Mouse (Mus musculus) G1E (cell line): ENCODE measurements around the gene Ccdc51. TPM values are rescaled to one million over a fixed set of nuclear protein-coding genes. Genes with fewer than 3 reads are reported as not detected.

Experiments
- ATAC-seq: 2 replicates; pipeline ENCODE4 v1.8.0; 2016; ENCODE audit warnings: mild to moderate bottlenecking; ENCODE audit not compliant: insufficient number of reproducible peaks, poor library complexity, low FRiP score, severe bottlenecking; ENCODE audit errors: extremely low read depth
- DNase-seq: peaks from one replicate; pipeline ENCODE4 v3.0.0; 2012; ENCODE audit warnings: low spot score
- H3K27me3 ChIP-seq: 2 replicates; pipeline ENCODE4 v1.6.1; 2012; ENCODE audit warnings: mild to moderate bottlenecking, low read length, inconsistent platforms; ENCODE audit not compliant: insufficient read depth
- H3K36me3 ChIP-seq: replicated peaks from 2 replicates; pipeline ENCODE3; 2012; ENCODE audit warnings: mild to moderate bottlenecking, inconsistent platforms
- H3K4me1 ChIP-seq: 2 replicates; pipeline ENCODE4 v1.6.1; 2012; ENCODE audit warnings: low read depth, low read length, inconsistent platforms, mixed read lengths; ENCODE audit not compliant: insufficient read depth
- H3K4me3 ChIP-seq: 2 replicates; pipeline ENCODE4 v1.5.1; 2012; ENCODE audit warnings: low read depth, mild to moderate bottlenecking, inconsistent platforms, low read length, moderate library complexity, mixed read lengths
- H3K9me3 ChIP-seq: replicated peaks from 2 replicates; pipeline ENCODE4 v1.6.1; 2012; ENCODE audit warnings: inconsistent platforms
- CTCF ChIP-seq: IDR thresholded peaks from 2 replicates; pipeline ENCODE4 v1.5.1; 2012; ENCODE audit warnings: low read depth, low read length, inconsistent platforms, mixed read lengths
- GATA1 ChIP-seq: IDR thresholded peaks from 2 replicates; pipeline ENCODE4 v1.6.1; 2012; ENCODE audit warnings: borderline replicate concordance, low read length, inconsistent platforms, mixed read lengths
- GATA2 ChIP-seq: IDR thresholded peaks from 2 replicates; pipeline ENCODE4 v1.6.1; 2012; ENCODE audit warnings: low read depth, low read length, inconsistent platforms, borderline replicate concordance
- POLR2AphosphoS5 ChIP-seq: IDR thresholded peaks from 2 replicates; pipeline ENCODE4 v1.6.1; 2012; ENCODE audit warnings: low read depth, low read length, inconsistent platforms; ENCODE audit not compliant: insufficient replicate concordance
- TAL1 ChIP-seq: conservative IDR thresholded peaks from 2 replicates; pipeline ENCODE4 v1.6.1; 2012; ENCODE audit warnings: low read depth, low read length, inconsistent platforms, mixed read lengths
- polyA plus RNA-seq: library from polyadenylated mRNA; stranded (reverse); fragments of >175 nt; gene quantifications from 2 replicates; pipeline ENCODE4 v1.2.3, GENCODE M21; 2012
- total RNA-seq, 2 experiments: library from RNA; stranded (forward) in 1 of 2; stranded (reverse) in 1 of 2; fragments of 200-1000 nt in 1 of 2; fragments of >200 nt in 1 of 2; fragmentation: Nextera tagmentation in 1 of 2; gene quantifications; 2 replicates each; pipeline ENCODE4 v1.2.3; 2014 to 2017

Ccdc51 gene
- total and polyA plus RNA-seq, 3 experiments: 5.0 to 16.8 (median 8.8) TPM

GRCm38 (mm10) chr9:109100307-109100928 is 18.1 kb downstream of the Ccdc51 start:
- no peak for ATAC-seq
- peaks cover 51% of the 10 kb centered on the region for H3K27me3 ChIP-seq
- no peak for DNase-seq

GRCm38 (mm10) chr9:109101933-109102445 is 19.7 kb downstream of the Ccdc51 start:
- TF ChIP-seq GATA2: no peak
- TF ChIP-seq GATA1: no peak
- TF ChIP-seq CTCF: no peak
- TF ChIP-seq TAL1: no peak
- TF ChIP-seq POLR2AphosphoS5: no peak
- Histone ChIP-seq H3K9me3 (no peaks in the 10 kb centered on the region), H3K27me3 (peaks cover 48% of the 10 kb centered on the region), H3K36me3 (no peaks in the 10 kb centered on the region), H3K4me3 (no peak overlapping the region), H3K4me1 (no peaks in the 10 kb centered on the region; the same call in 1 of the 2 replicates)
- ATAC-seq (no peak), DNase-seq (no peak)

More at GRCm38 (mm10) chr9:109100307-109100928, 18.1 kb downstream of the Ccdc51 start:
- H3K36me3 ChIP-seq: no peaks in the 10 kb centered on the region
- no peak overlapping the region for H3K4me3 ChIP-seq
- H3K4me1 ChIP-seq: no peaks in the 10 kb centered on the region; the same call in 1 of the 2 replicates
- TF ChIP-seq TAL1 (no peak), GATA1 (no peak), CTCF (no peak)
- H3K9me3 ChIP-seq: peaks cover 5% of the 10 kb centered on the region

- no peaks in the 10 kb centered on the region; the same call in 1 of the 2 replicates for H3K4me1 ChIP-seq
- H3K9me3 ChIP-seq: no peaks in the 10 kb centered on the region
- peaks cover 43% of the 10 kb centered on the region for H3K27me3 ChIP-seq
- no peaks in the 10 kb centered on the region for H3K36me3 ChIP-seq
- ATAC-seq (no peak), DNase-seq (no peak)
- TF ChIP-seq POLR2AphosphoS5 (no peak), GATA1 (no peak), CTCF (no peak), TAL1 (no peak), GATA2 (no peak)
- H3K4me3 ChIP-seq: no peak overlapping the region
These were observed 20.2 kb downstream of the Ccdc51 start for GRCm38 (mm10) chr9:109102541-109102940.

- no peak for TF ChIP-seq TAL1
- no peak overlapping the region for H3K4me3 ChIP-seq
- H3K4me1 ChIP-seq: no peaks in the 10 kb centered on the region; the same call in 1 of the 2 replicates
- DNase-seq: no peak
- no peaks in the 10 kb centered on the region for H3K36me3 ChIP-seq
- no peaks in the 10 kb centered on the region for H3K9me3 ChIP-seq
- peaks cover 47% of the 10 kb centered on the region for H3K27me3 ChIP-seq
- no peak for ATAC-seq
These were observed 21.0 kb downstream of the Ccdc51 start for GRCm38 (mm10) chr9:109103250-109103649.

GRCm38 (mm10) chr9:109104083-109104482 is 21.8 kb downstream of the Ccdc51 start:
- Histone ChIP-seq H3K4me1 (no peaks in the 10 kb centered on the region; the same call in 1 of the 2 replicates), H3K27me3 (peaks cover 46% of the 10 kb centered on the region), H3K4me3 (no peak overlapping the region), H3K9me3 (no peaks in the 10 kb centered on the region), H3K36me3 (no peaks in the 10 kb centered on the region)
- TF ChIP-seq GATA2 (no peak), GATA1 (no peak), CTCF (no peak), POLR2AphosphoS5 (no peak), TAL1 (no peak)
- ATAC-seq (no peak), DNase-seq (no peak)

GRCm38 (mm10) chr9:109105011-109105410 is 22.7 kb downstream of the Ccdc51 start:
- Histone ChIP-seq H3K9me3 (no peaks in the 10 kb centered on the region), H3K4me1 (no peaks in the 10 kb centered on the region; the same call in 1 of the 2 replicates), H3K4me3 (no peak overlapping the region), H3K36me3 (no peaks in the 10 kb centered on the region), H3K27me3 (peaks cover 44% of the 10 kb centered on the region)
- TF ChIP-seq GATA1 (no peak), POLR2AphosphoS5 (no peak), GATA2 (no peak), CTCF (no peak), TAL1 (no peak)
- no peak for ATAC-seq
- no peak for DNase-seq
